Mouse (Mus musculus) frontal cortex, postnatal 10 days (tissue): ENCODE data around the gene Bcat1.
"Not testable (repeated sequence)": the region's sequence is repeated elsewhere in the genome, so short reads cannot be mapped to it uniquely, and the experiment has no call there.

Experiments used
- DNase-seq, 2 experiments: peaks; one replicate each; pipeline ENCODE4 v3.0.0; 2022; ENCODE audit warnings: low spot score in 2 of 2, mixed read lengths in 1 of 2

Bcat1 gene

GRCm38 (mm10) chr6:145093038-145093622, 17.1 kb upstream of the Bcat1 start:
- not testable (repeated sequence) for DNase-seq

DNA sequence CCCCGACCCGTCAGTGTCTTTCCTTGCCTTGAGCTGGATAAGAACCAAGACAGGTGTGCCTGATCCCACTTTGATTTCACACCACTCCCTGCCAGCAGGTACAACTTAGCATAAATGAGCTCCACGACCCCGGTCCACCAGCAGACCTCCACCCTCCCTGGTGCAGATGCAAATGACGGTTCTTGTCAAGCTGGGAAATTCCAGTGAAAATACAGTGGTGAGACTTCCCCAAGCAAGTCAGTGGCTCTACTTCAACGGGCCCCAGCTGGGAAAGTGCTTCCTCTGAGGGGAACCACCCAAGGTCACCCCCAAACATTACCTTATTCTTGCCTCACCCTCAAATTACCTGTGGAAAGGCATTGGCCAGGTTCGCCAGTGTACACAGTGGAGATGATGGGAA, 16.0 kb upstream of the Bcat1 start:
- no peak for DNase-seq

DNA sequence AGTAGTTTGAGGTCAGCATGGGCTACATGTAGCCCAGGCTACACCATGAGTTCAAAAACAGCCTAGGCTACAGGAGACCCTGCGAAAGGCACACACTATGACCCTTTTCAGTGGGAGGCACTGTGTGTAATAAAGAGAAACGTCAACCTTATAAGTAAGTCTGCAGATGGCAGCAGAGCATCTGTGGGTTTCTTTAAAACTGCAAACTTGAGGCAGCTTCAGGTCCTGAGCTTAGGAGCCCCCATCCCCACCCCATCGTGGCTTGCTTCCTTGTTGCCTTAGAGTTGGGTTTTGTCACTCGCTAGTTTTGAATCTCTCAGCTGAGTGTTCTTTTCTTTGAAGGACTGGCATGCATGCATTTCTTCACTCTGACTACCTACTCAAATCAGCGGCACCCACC, 14.9 kb upstream of the Bcat1 start:
- DNase-seq, result no peak

DNA sequence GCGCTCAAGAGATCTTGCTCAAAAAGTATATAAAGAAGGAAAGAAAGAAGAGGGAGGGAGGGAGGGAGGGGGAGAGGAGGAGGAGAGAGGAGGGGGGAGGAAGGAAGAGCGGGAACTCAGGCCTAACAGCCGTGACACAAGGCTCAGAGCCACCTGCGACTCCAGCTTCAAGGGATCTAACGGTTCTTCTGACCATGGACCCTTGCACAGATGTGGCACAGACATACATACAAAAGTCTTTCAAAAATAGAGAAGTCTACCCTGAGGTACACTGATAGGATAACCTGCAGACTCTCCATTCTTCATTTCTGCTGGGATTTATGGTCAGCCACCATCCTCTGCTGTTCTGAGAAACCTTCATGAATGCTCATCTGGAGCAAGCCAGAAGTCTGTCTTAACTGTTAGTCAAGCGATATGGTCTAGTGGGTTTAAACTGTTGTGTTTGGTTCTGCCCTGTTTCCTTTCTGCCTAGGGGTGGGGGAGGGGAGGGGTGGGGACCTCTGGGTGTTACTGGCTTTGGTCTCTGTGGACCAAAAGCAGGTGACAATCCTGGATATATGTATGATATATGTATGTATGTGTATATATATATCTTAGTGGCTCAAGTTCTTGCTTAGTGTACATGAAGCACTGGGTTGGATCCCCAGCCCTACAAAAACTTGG, 14.3 kb upstream of the Bcat1 start:
- DNase-seq, result no peak

DNA sequence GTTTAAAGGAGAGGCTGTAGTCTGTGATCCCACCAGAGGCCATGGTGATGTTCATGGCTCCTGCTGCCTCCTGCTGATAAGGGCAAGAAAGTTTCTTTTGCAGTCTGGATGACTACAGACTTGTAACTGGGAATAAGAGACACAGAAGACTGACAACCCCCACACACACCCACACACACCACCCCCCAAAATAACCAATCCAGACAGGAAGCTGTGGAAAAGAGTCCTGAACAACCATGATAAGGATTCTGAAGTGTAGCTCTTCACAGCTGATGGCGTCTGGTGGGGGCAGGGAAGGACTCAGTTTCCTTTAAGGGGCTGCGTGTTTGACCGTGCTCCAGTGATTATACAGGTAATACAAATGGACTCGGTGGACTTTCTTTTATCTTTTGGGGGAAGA, 13.4 kb upstream of the Bcat1 start:
- no peak for DNase-seq

GRCm38 (mm10) chr6:145088451-145089113, 12.6 kb upstream of the Bcat1 start:
- no peak for DNase-seq

GRCm38 (mm10) chr6:145084343-145085117, 8.5 kb upstream of the Bcat1 start:
- DNase-seq, result no peak

- no peak for DNase-seq
Measured at GRCm38 (mm10) chr6:145081721-145082120, 5.7 kb upstream of the Bcat1 start.

DNA sequence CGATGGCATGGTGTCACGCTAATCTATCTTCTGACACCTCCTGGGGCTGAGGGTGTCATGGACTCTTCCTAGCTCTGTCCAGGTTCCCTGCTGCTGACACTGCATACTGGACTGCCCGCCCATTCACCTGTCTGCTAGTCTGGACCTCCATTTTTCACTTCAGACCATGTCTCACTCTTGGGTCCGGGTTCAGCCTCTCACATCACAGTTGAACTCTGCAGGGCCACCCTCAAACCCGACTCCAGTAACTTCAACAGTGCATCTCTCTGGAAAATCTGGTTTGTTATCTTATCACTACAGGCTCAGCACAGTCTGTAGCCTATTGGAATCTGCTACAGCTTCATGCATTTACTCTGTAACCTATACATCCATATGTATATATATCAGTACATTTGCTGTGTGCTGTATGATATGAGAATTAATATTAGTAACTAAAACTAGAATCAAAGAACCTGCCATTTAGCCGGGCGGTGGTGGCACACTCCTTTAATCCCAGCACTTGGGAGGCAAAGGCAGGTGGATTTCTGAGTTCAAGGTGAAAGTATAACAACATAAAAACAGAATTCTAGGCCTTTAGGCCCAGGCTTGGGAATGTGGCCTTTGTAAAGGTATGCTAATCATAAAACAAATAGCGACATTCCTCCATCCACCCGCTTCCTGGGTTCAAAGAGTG, 3.2 kb upstream of the Bcat1 start:
- DNase-seq, result no peak

GRCm38 (mm10) chr6:145076286-145076685, 302 bp upstream of the Bcat1 start:
- DNase-seq, result no peak

GRCm38 (mm10) chr6:145075088-145075547, 866 bp downstream of the Bcat1 start:
- peak in 1 of 2 experiments; percentile 14 for DNase-seq

GRCm38 (mm10) chr6:145074461-145074860, 1.5 kb downstream of the Bcat1 start:
- DNase-seq, result no peak

DNA sequence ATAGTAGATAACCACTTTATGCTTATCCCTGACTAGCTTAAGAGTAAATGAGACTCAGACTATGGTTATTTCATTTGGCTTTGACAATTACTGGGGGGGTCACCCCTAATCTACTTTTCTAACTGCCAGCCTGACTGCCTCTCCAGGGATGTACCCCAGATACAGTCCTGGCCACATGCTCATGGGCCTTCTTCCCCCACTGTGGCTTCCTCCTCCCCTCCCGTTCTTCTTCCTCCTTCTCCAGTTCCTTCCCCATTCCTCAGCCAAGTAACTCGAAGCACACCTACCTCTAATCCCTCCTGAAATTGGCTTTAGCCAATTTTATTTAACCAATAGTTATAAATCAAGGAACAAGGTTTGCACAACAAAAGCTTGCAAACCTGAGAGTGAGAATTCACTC, 6.1 kb downstream of the Bcat1 start:
- DNase-seq, result no peak

DNA sequence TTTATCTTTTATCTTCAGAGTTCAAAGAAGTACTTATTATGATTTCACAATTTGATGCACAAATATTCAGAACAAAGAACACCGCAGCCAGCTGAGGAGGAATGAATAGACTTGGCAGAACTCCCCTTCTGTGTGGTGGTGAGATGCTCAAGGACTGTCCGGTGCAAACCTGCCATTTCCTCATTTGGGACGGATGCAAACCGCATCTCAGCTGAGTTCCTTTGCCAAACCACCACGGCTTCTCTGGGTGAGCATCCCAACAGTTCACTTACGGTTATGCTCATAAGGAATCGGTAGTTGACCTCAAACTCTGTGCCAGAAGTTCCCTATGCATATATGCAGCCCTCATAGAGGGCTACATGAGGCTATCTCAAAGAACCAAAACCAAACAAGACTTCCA, 6.6 kb downstream of the Bcat1 start:
- no peak for DNase-seq

- no peak for DNase-seq
Measured at GRCm38 (mm10) chr6:145067679-145068078, 8.3 kb downstream of the Bcat1 start.

- DNase-seq, result no peak
Measured at GRCm38 (mm10) chr6:145066416-145066815, 9.6 kb downstream of the Bcat1 start.

- DNase-seq, result no peak
Measured at GRCm38 (mm10) chr6:145065301-145065845, 10.6 kb downstream of the Bcat1 start.

DNA sequence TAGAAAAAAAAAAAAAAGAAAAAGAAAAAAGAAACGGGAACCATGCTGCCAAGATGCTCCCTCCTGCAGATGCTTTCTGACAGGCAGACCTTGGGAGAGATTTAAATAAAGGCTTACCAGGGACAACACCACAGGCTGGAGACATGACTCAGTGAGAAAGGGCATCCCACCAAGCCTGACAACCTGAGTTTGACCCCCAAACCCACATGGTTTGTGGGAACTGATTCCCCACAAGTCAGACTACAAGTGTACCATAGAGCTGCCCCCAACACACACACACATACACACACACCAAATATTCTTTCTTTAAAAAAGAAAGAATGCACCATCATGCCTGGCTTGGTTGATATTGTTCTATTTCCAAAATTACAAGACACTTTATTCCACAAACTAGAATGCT, 11.9 kb downstream of the Bcat1 start:
- no peak for DNase-seq

DNA sequence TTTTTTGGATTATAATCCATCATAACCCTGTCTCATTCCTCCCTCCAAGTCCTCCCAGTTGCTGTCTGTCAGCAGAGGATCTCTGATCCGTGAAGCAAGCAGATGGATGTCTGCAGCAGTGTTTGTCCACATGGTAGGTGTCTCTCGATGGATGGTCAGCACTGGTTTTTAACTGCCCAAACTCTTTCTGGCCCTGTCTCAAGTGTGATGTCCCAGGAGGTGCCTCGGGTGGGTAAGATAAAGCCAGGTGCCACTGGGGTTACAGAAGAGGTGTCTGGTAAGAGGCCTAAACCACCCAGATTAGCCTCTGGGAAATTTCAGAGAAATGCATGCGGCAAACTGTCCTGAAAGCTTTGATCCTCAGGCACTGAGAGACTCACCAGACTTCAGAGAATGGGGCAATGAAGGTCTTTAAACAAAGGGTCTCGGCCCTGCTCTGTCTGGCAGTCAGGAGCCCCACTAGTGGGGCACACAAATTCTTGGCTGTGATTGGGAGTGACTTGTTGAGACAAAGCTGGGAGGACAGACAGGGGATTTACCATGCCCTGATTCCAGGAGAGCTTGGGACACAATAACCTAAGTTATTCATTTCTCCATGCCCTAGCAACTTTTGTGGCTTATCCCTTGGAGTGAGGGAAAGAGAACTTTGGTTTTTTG, 12.6 kb downstream of the Bcat1 start:
- no peak for DNase-seq

- DNase-seq, result no peak
Measured at GRCm38 (mm10) chr6:145062763-145063162, 13.2 kb downstream of the Bcat1 start.

DNA sequence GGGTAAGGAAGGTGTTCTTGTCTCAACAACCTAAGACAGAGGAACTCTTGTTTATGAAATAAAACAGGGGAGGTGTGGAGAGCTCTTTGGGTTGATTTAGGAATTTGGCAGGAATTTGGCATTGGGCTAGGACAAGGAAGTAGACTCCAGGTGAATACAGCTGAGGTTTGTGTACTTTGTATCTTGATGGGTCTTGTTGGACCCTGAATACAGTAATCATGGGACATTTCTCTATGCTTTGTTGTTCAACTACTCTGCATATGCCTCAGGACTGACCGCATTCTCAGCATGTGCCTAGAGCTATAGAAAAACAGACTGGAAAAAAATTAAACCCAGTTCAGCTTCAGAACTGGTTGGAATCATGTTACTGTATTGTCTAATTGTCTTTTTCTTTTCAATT, 14.6 kb downstream of the Bcat1 start:
- DNase-seq, result no peak
